Mouse (Mus musculus) urinary bladder, postnatal 36 days (tissue): ENCODE measurements at regions not wholly inside any gene's neighbourhood (a gene's known extent, or its start where the extent isn't known, plus 50 kb on each side); places are given as distances from the start of the nearest gene placed in this dataset.

Source experiments
- DNase-seq, 2 experiments: peaks; one replicate each; pipeline ENCODE4 v3.0.0; 2022; ENCODE audit warnings: low spot score in 2 of 2, mixed read lengths in 1 of 2

- DNase-seq: no peak
Measured at GRCm38 (mm10) chr2:166355446-166355845, 200.0 kb upstream of the Sulf2 start.

GRCm38 (mm10) chr2:166354391-166354790, 198.9 kb upstream of the Sulf2 start:
- DNase-seq: no peak

- DNase-seq: peak in 1 of 2 experiments; percentile 10
Measured at GRCm38 (mm10) chr2:166353447-166354111, 198.1 kb upstream of the Sulf2 start.

- DNase-seq: no peak
Measured at GRCm38 (mm10) chr2:166351984-166352383, 196.5 kb upstream of the Sulf2 start.

GRCm38 (mm10) chr2:166351581-166351980, 196.1 kb upstream of the Sulf2 start:
- DNase-seq: no peak

GRCm38 (mm10) chr2:166348654-166349053, 193.2 kb upstream of the Sulf2 start:
- DNase-seq: no peak

GRCm38 (mm10) chr2:166346421-166347182, 191.1 kb upstream of the Sulf2 start:
- DNase-seq: no peak

- DNase-seq: no peak
Measured at GRCm38 (mm10) chr2:166343551-166344340, 188.3 kb upstream of the Sulf2 start.

- DNase-seq: peak in 1 of 2 experiments; percentile 52
Measured at GRCm38 (mm10) chr2:166342407-166342806, 186.9 kb upstream of the Sulf2 start.

GRCm38 (mm10) chr2:166340196-166340595, 184.7 kb upstream of the Sulf2 start:
- no peak for DNase-seq

GRCm38 (mm10) chr2:166339427-166339826, 184.0 kb upstream of the Sulf2 start:
- DNase-seq: no peak

GRCm38 (mm10) chr2:166338396-166339085, 183.1 kb upstream of the Sulf2 start:
- no peak for DNase-seq

- no peak for DNase-seq
Measured at GRCm38 (mm10) chr2:166337666-166338065, 182.2 kb upstream of the Sulf2 start.

- DNase-seq: peak; percentile 13 to 40
Measured at GRCm38 (mm10) chr2:166335702-166336101, 180.2 kb upstream of the Sulf2 start.

GRCm38 (mm10) chr2:166334559-166334958, 179.1 kb upstream of the Sulf2 start:
- DNase-seq: no peak

GRCm38 (mm10) chr2:166333818-166334217, 178.4 kb upstream of the Sulf2 start:
- no peak for DNase-seq

- no peak for DNase-seq
Measured at GRCm38 (mm10) chr2:166332748-166333417, 177.4 kb upstream of the Sulf2 start.

- DNase-seq: no peak
Measured at GRCm38 (mm10) chr2:166331192-166331591, 175.7 kb upstream of the Sulf2 start.

GRCm38 (mm10) chr2:166330364-166330763, 174.9 kb upstream of the Sulf2 start:
- DNase-seq: no peak

GRCm38 (mm10) chr2:166329556-166330340, 174.3 kb upstream of the Sulf2 start:
- no peak for DNase-seq
